Mouse (Mus musculus): ENCODE data around the gene Srsf2. TPM values are rescaled to one million over a fixed set of nuclear protein-coding genes. Genes with fewer than 3 reads are reported as not detected.
"Not testable (repeated sequence)": the region's sequence is repeated elsewhere in the genome, so short reads cannot be mapped to it uniquely, and the experiment has no call there.

Srsf2 gene
- polyA plus RNA-seq, 1 experiment from 2014 or later: 773 TPM

DNA sequence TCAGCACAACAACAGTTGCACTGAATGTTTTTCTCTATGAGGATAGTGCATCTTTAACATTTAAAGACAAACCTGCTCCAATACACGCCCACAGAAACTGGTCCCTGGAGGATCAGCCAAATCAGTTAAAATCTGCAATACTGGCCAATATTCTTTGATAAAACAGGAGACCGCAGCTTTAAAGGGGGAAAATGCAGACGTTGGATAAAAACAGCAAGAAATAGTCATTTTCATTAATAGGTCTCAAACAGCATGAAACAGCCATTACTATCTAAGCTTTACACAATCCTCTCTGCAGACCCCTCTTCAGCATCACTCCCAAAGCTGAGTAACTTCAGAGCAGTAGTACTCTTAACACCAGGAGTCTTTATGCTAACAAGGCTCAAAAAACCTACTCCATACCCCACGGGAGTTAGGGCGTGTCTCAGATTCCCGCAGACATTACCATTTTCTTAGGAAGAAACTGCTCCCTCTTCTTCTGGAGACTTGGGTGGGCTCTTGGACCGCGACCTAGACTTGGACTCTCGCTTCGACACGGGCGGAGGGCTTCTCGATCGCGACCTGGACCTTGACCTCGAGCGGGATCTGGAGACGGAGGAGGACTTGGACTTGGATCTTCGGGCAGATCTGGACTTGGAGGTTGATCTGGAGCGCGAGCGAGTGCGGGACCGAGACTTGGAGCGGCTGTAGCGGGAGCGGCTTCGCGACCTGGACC lies 1.2 kb downstream of the Srsf2 start:
- peaks cover 36% of the 10 kb centered on the region for H3K4me1 ChIP-seq
- peak overlapping the region; percentile 98 for H3K27ac ChIP-seq
- WGBS: under 1% methylated on average over 29 of the region's 29 CpGs
- no peaks in the 10 kb centered on the region for H3K27me3 ChIP-seq
- H3K9ac ChIP-seq: peak overlapping the region; percentile 99
- no peak for ATAC-seq
- peak overlapping the region; percentile 97 for H3K4me3 ChIP-seq
- peaks cover 33% of the 10 kb centered on the region for H3K36me3 ChIP-seq (ENCODE audit: poor library complexity, severe bottlenecking)
- H3K9me3 ChIP-seq (replicated peaks): no peaks in the 10 kb centered on the region
- peak overlapping the region; percentile 82 for H3K4me2 ChIP-seq

DNA sequence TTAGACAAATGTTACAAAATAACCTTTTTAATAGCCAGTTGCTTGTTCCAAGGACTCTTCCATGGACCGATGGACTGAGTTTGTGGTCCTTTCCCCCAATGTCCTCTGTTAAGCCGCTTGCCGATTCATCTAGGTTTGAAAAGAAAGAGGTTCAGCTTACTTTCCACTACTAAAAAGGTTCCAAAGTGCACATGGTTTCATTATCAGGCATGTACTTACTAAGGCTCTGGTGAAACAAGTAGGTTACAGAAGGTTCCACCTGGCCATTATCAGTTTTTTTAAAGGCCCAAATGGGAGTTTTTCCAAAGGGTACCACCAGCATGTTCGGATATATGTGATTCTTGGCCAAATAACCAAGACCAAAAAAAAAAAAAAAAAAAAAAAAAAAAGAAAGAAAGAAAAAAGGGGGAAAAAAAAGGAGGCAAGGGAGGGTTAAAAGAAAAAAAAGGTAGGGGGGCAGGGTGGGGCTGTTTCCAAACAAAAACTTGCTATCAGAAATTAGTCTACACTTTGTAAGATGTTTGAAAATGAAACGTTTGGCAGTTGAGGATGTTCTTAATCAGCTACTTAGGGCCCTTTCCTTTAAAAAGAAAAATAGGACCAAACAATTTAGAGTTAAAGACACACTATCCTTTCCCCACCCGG lies 1.9 kb downstream of the Srsf2 start:
- Histone ChIP-seq H3K4me2 (peak overlapping the region; percentile 82), H3K27me3 (no peaks in the 10 kb centered on the region), H3K27ac (no peak overlapping the region), H3K9me3 (replicated peaks) (no peaks in the 10 kb centered on the region), H3K36me3 (ENCODE audit: poor library complexity, severe bottlenecking) (peaks cover 36% of the 10 kb centered on the region), H3K4me1 (peaks cover 43% of the 10 kb centered on the region), H3K9ac (peak overlapping the region; percentile 99), H3K4me3 (peak overlapping the region; percentile 97)
- 36% methylated on average over 6 of the region's 6 CpGs for WGBS
- ATAC-seq: no peak

DNA sequence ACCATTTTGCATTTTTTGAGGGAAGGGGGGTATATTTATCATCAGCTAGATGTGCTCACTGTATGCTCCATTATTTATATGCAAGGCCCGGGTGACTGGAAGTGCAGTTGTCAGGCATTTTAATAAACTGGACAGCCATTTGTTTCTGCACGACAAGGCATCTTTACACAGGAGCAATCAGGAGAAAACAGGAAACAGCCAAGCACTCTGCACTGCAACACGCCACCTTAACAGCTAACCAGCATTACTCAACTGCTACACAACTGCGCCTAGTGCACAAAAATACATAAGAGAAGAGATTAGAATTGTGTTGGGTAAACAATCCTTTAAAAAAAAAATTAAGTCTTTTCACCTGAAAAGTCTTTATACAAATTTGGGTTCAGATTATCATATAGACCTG lies 2.8 kb downstream of the Srsf2 start:
- 58% methylated on average over 4 of the region's 4 CpGs for WGBS
- H3K9ac ChIP-seq: no peak overlapping the region; the same call in 1 of the 2 replicates
- peaks cover 36% of the 10 kb centered on the region for H3K36me3 ChIP-seq (ENCODE audit: poor library complexity, severe bottlenecking)
- H3K4me3 ChIP-seq: peak overlapping the region; percentile 97
- H3K27me3 ChIP-seq: no peaks in the 10 kb centered on the region
- no peaks in the 10 kb centered on the region for H3K9me3 ChIP-seq (replicated peaks)
- ATAC-seq: no peak
- H3K27ac ChIP-seq: no peak overlapping the region
- peaks cover 42% of the 10 kb centered on the region for H3K4me1 ChIP-seq
- H3K4me2 ChIP-seq: peak overlapping the region; percentile 82

DNA sequence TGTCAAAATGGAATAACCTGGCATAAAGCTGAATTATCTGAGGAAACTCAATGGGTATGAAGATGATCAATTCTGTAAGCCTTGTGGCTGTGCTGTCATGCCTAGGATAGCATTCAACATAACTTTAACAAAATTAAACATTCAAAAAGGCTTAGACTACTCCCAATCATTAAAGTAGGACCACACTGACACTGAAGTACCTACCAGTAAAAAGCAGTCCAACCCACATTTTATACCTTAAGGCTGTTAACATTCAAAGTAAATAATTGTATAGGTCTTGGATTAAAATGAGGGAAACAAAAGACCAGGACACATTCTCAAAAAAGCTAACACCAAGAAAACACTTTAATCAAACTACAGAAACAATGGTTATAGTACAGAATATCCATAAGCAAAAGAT lies 3.3 kb downstream of the Srsf2 start:
- H3K9ac ChIP-seq: no peak overlapping the region
- H3K4me3 ChIP-seq: no peak overlapping the region
- no peak overlapping the region for H3K27ac ChIP-seq
- peaks cover 36% of the 10 kb centered on the region for H3K36me3 ChIP-seq (ENCODE audit: poor library complexity, severe bottlenecking)
- H3K4me2 ChIP-seq: peak overlapping the region; percentile 16
- peaks cover 39% of the 10 kb centered on the region for H3K4me1 ChIP-seq
- H3K9me3 ChIP-seq (replicated peaks): no peaks in the 10 kb centered on the region
- no peaks in the 10 kb centered on the region for H3K27me3 ChIP-seq
- ATAC-seq: no peak

DNA sequence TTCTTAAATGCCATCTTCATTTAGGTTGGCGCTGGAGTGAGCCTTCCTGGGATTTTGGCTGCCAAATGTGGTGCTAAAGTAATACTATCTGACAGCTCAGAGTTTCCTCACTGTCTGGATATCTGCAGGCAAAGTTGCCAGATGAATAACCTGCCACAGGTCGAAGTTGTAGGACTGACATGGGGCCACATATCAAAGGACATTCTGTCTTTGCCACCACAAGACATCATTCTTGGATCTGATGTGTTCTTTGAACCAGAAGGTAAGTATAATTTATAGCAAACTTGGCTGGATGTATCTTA lies 4.1 kb downstream of the Srsf2 start:
- not testable (repeated sequence) for H3K4me3 ChIP-seq; H3K9ac ChIP-seq; H3K4me2 ChIP-seq; H3K27me3 ChIP-seq; H3K27ac ChIP-seq; ATAC-seq; H3K9me3 ChIP-seq (replicated peaks)
- peaks cover 36% of the 10 kb centered on the region for H3K36me3 ChIP-seq (ENCODE audit: poor library complexity, severe bottlenecking)
- peaks cover 39% of the 10 kb centered on the region for H3K4me1 ChIP-seq
- 75% methylated on average over 2 of the region's 2 CpGs for WGBS

DNA sequence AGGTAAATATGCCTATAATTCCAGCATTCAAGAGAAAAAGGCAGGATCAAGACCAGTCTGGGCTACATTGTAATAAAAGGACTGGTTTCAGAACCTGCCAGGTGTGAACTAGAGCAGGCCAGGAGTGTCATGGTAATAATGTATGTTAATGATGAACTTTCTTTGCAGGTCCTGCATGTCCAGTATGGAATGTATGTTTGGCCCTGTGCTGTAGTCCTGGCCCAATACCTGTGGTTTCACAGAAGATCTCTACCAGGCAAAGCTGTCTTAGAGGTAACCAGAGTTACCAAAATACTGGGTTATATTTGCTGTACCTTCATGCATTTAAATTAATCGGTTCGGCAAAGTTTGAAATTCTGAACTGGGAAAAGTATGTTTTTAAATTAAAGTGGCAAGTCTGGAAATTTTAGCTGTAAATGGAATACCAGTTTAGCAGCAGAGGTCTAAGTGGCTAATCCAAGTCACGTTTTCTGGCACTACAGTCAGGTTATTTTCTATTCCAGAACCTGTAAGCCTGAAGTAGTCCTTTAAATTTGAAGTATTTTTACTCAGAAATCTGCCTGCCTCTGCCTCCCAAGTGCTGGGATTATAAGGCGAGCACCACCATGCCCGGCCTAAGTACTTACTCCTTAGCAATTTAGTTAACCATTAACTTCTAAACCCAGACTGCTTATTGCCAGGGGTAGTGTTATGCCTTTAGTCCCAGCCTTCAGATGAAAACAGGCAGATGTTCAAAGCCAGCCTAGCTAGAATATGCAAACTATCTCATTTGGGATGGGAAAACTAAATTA lies 4.6 kb downstream of the Srsf2 start:
- Histone ChIP-seq H3K9me3 (replicated peaks) (no peaks in the 10 kb centered on the region), H3K27ac (no peak overlapping the region), H3K9ac (no peak overlapping the region), H3K27me3 (no peaks in the 10 kb centered on the region), H3K4me3 (no peak overlapping the region), H3K4me2 (no peak overlapping the region), H3K36me3 (ENCODE audit: poor library complexity, severe bottlenecking) (peaks cover 36% of the 10 kb centered on the region), H3K4me1 (peaks cover 40% of the 10 kb centered on the region)
- 82% methylated on average over 5 of the region's 5 CpGs for WGBS
- ATAC-seq: no peak

DNA sequence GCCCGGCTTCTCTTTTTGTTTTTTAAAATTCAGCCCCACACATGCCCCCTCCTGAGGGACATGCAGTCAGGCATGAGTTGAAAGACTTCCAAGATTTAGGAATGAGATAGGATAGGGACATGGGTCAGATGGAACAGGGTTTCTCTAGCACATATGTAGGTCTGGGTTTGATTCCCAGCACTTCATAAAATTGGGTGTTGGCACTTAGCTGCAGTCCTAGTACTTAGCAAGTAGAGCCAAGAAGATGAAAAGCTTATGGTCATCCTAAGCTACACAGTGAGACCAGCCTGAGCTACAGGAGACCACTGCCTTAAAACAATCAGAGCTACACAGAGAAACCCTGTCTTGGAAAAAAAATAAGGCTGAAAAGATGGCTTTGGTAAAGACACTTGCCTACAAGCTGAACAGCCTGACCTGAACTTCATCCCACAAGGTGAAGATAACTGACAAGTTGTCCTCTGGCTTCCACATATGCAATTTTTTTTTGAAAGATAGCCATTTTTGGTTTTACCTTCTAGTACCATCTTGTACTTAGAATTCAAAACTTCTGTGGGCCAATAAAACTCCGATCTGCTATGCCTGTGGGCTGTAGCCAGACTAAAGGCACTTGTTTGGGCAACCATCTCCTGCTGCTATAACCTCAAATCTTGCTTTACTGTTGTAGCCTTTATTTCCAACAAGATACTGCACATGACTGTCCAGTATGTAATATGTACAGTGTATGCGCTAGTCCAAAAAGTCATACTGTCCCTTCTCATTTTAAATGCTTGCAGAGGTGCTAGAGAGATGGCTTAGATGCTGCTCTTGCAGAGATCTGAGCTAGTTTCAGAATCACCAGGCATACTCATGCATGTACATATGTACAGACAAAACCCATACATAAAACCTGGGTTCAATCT lies 5.5 kb downstream of the Srsf2 start:
- Histone ChIP-seq H3K4me3 (no peak overlapping the region), H3K36me3 (ENCODE audit: poor library complexity, severe bottlenecking) (peaks cover 36% of the 10 kb centered on the region), H3K4me2 (no peak overlapping the region), H3K27ac (no peak overlapping the region), H3K9ac (no peak overlapping the region), H3K4me1 (peaks cover 40% of the 10 kb centered on the region), H3K27me3 (no peaks in the 10 kb centered on the region), H3K9me3 (replicated peaks) (no peaks in the 10 kb centered on the region)
- ATAC-seq: no peak
- WGBS: 87% methylated on average over 3 of the region's 3 CpGs

DNA sequence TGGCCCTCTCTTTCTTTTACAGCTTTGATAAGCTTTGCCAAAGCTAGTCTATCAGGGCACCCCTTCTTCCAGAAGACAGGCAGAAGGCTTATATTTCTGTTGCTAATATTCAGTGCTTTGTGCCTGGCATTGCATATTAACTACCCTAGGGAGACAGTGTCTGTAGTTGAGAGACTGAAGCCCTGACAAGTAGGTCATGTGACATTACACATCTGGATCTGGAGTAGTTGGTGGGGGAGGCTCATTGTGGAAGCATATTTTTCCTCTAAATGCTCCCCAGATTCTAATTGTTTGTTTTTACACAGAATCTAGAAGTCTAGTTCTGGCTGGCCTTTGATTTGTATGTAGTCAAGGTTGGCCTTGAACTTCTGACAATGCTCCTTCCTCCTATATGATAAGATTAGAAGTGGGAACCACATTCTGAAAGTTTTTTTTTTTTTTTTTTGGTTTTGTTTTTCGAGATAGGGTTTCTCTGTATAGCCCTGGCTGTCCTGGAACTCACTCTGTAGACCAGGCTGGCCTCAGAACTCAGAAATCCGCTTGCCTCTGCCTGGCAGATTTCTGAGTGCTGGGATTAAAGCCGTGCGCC lies 6.2 kb downstream of the Srsf2 start:
- peaks cover 36% of the 10 kb centered on the region for H3K36me3 ChIP-seq (ENCODE audit: poor library complexity, severe bottlenecking)
- H3K4me1 ChIP-seq: peaks cover 45% of the 10 kb centered on the region
- no peaks in the 10 kb centered on the region for H3K9me3 ChIP-seq (replicated peaks)
- no peak overlapping the region for H3K4me2 ChIP-seq
- no peak overlapping the region for H3K4me3 ChIP-seq
- H3K9ac ChIP-seq: no peak overlapping the region
- H3K27ac ChIP-seq: 0 out of 2 replicates have a peak overlapping the region, but pooled peaks have one; percentile 8
- 71% methylated on average over 4 of the region's 4 CpGs for WGBS
- ATAC-seq: no peak
- H3K27me3 ChIP-seq: no peaks in the 10 kb centered on the region

DNA sequence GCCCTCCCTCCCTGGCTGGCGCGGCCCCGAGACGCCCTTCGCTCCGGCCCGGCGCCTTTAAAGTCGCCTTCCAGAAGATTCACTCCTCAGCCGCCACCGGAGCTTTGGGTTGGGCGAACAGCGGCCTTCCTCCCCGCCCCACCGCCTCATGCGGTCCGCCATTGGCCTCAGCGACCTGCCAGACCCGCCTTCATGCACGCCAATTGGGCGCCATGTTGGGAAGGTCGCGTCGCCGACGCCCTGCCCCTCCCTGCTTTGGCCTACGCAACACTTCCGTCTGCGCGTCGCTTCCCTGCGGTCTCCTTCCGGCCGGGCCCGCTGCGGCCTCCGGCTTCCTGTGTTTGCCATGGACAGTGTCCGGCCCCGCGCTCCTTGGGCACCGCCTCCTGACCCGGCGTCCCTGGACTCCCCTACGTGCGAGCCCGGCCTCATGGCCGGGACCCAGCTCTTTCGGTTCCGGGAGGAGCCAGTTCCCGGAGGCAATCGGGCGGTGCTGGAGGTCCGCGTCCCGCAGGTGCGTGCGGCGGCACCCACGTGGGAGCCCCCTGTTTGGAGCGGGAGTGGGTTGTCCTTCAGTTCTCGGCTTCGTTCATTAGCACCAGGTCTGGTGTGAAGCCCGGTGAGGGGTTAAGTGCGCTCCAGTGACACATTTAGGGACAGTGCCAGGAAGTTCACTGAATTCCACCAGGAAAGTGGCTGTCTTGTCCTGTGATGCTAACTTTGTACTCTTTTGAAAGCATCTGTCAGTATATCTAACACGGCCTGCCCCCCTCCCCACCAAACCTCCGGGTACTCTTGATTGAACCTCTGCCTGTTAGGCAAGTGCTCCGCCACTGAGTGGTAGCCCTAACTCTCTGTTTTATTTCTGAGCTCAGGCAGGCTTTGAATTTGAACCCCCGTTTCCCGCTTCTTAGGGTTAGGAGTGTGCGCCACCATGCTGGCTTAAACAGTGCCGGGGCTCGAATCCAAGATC lies 9.3 kb downstream of the Srsf2 start, which contains the start of the genes Mettl23 and Jmjd6:
Gene Mettl23, plus strand, starts transcription at position 18 of the 973 bp plus-strand sequence.
Gene Jmjd6, minus strand, starts transcription at position 189 of the 973 bp plus-strand sequence.
- H3K36me3 ChIP-seq (ENCODE audit: poor library complexity, severe bottlenecking): peaks cover 42% of the 10 kb centered on the region
- ATAC-seq: peak; percentile 96
- peaks cover 46% of the 10 kb centered on the region for H3K4me1 ChIP-seq
- H3K9me3 ChIP-seq (replicated peaks): no peaks in the 10 kb centered on the region
- peak within 1 kb of the TSS; percentile 89 for H3K9ac ChIP-seq
- H3K27ac ChIP-seq: peak within 1 kb of the TSS; percentile 98
- H3K27me3 ChIP-seq: no peaks in the 10 kb centered on the region
- WGBS: under 1% methylated on average over 72 of the region's 72 CpGs
- peak within 1 kb of the TSS; percentile 83 for H3K4me3 ChIP-seq
- peak within 1 kb of the TSS; percentile 89 for H3K4me2 ChIP-seq

DNA sequence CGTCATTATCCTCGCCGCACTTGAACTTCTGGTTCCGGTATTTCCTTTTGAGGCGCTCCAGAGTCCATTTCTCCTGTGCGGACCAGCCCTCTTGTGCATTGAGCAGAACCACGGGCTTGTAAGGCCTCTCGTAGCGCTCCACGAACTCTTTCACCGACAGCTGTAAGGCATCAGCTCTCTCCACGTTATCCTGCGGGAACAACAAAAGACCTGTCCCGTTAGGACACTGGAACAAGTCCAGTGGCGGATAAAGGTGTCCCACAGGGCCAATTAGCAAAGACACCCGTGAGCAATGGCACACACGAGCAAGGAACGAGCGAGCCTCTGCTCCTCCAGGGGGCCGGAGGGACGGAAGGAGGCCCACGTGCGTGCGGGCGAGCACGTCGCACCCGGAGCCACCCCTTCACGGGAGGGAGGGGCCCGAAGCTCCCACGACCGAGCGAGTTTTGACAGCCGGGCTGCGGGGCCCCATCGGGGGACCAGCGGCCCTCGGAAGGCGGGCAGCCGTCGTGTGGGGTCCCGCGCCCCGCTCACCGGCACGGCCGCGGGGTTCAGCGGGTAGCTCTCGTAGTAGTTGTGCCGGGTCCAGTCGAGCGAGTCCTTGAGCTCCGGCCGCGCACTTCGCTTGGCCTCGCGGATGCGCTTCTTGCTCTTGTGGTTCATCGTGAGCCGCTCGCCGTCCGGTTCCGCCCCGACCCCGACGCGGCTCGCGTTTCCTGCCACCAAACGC lies 10.2 kb downstream of the Srsf2 start:
- Histone ChIP-seq H3K4me1 (peaks cover 46% of the 10 kb centered on the region), H3K9me3 (replicated peaks) (no peaks in the 10 kb centered on the region), H3K4me3 (peak overlapping the region; percentile 83), H3K9ac (peak overlapping the region; percentile 89), H3K4me2 (peak overlapping the region; percentile 89), H3K27me3 (no peaks in the 10 kb centered on the region), H3K27ac (peak overlapping the region; percentile 98), H3K36me3 (ENCODE audit: poor library complexity, severe bottlenecking) (peaks cover 41% of the 10 kb centered on the region)
- under 1% methylated on average over 70 of the region's 73 CpGs for WGBS
- ATAC-seq: peak; percentile 73
